Mouse (Mus musculus) MEL (cell line): Measurements from ENCODE around the gene Cab39.

Experiments
- CHD2 ChIP-seq: IDR thresholded peaks from 2 replicates; pipeline ENCODE4 v1.6.1; 2011; ENCODE audit warnings: low read length, improper control_type of control experiment
- CTCF ChIP-seq, 3 experiments: IDR thresholded peaks in 2 of 3; conservative IDR thresholded peaks in 1 of 3; 2 replicates each; pipeline ENCODE4 v1.5.1; 2011 to 2012; ENCODE audit warnings: low read length in 3 of 3, low read depth in 2 of 3, mild to moderate bottlenecking in 2 of 3, improper control_type of control experiment in 1 of 3, inconsistent platforms in 1 of 3, mixed read lengths in 1 of 3, moderate library complexity in 1 of 3; ENCODE audit not compliant: control insufficient read depth in 1 of 3, insufficient read depth in 1 of 3, poor library complexity in 1 of 3, severe bottlenecking in 1 of 3
- EP300 ChIP-seq, 2 experiments: IDR thresholded peaks; 2 replicates each; pipeline ENCODE4 v1.6.1; 2011; ENCODE audit warnings: improper control_type of control experiment in 2 of 2, low read length in 2 of 2, low read depth in 1 of 2, mild to moderate bottlenecking in 1 of 2
- ETS1 ChIP-seq: IDR thresholded peaks from 2 replicates; pipeline ENCODE4 v1.6.1; 2012; ENCODE audit warnings: low read depth, mild to moderate bottlenecking, inconsistent platforms, low read length, improper control_type of control experiment, moderate library complexity
- POLR2A ChIP-seq, 2 experiments: IDR thresholded peaks; 2 replicates each; pipeline ENCODE4 v1.6.1; 2011 to 2012; ENCODE audit warnings: low read length in 2 of 2, mild to moderate bottlenecking in 2 of 2, control low read depth in 1 of 2, improper control_type of control experiment in 1 of 2, low read depth in 1 of 2, moderate library complexity in 1 of 2; ENCODE audit not compliant: control insufficient read depth in 1 of 2, insufficient read depth in 1 of 2, poor library complexity in 1 of 2
- POLR2AphosphoS2 ChIP-seq: IDR thresholded peaks from 2 replicates; pipeline ENCODE4 v1.6.1; 2011; ENCODE audit warnings: low read length, improper control_type of control experiment
- SMC3 ChIP-seq: IDR thresholded peaks from 2 replicates; pipeline ENCODE4 v1.6.1; 2011; ENCODE audit warnings: low read depth, low read length, improper control_type of control experiment
- TAL1 ChIP-seq: IDR thresholded peaks from 2 replicates; pipeline ENCODE4 v1.6.1; 2012; ENCODE audit warnings: mild to moderate bottlenecking, inconsistent platforms, low read length, moderate library complexity, mixed read lengths
- USF1 ChIP-seq: IDR thresholded peaks from 2 replicates; pipeline ENCODE4 v1.6.1; 2014; ENCODE audit warnings: low read depth, mild to moderate bottlenecking, inconsistent platforms, low read length, improper control_type of control experiment, moderate library complexity

DNA sequence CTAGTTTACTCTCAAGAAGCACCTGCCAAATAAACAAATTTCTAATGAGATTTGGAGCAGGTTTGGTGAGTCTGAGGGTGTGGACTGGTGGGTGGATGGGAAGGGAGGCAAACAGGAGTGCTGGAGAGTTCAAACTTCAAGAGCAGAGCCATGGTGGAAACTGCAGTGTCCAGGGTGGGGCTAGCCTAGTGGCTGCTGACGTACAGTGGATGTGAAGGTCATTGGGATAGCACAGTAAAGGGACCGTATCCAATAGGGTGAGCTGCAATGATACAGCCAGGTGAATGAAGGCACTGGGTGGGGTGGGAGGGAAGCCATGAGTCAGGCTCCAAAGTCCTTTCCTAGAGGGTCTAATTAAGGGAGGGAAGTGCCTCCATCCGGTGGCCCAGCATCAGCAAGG lies 2.7 kb upstream of the Cab39 start:
- TF ChIP-seq ETS1: no peak
- TF ChIP-seq TAL1: no peak
- TF ChIP-seq SMC3: no peak
- no peak for TF ChIP-seq POLR2A (IDR thresholded peaks at IDR 0.05; ENCODE audit: control insufficient read depth in 1 of 2, insufficient read depth in 1 of 2, low read depth in 1 of 2, low read length in 2 of 2, poor library complexity in 1 of 2)
- no peak for TF ChIP-seq POLR2AphosphoS2
- no peak for TF ChIP-seq CHD2
- no peak for TF ChIP-seq EP300 (IDR thresholded peaks at IDR 0.05; ENCODE audit: low read depth in 1 of 2, low read length in 2 of 2)
- TF ChIP-seq USF1: no peak
- no peak for TF ChIP-seq CTCF (IDR thresholded peaks at IDR 0.05 in 2 of 3, conservative IDR thresholded peaks at IDR 0.05 in 1 of 3; ENCODE audit: control insufficient read depth in 1 of 3, insufficient read depth in 1 of 3, low read depth in 2 of 3, low read length in 3 of 3, poor library complexity in 1 of 3, severe bottlenecking in 1 of 3)
